Mouse (Mus musculus): ENCODE data around the gene Crygb.

- TF ChIP-seq CTCF (IDR thresholded peaks at IDR 0.05; ENCODE audit: insufficient read depth, low read length) (no peak), POLR2A (IDR thresholded peaks at IDR 0.05; ENCODE audit: borderline replicate concordance, extremely low read depth, low read depth, low read length) (no peak)
Observed at GRCm38 (mm10) chr1:65107654-65108279, 25.7 kb upstream of the Crygb start.

All from lung, adult 2 months (tissue).